Mouse (Mus musculus) forebrain, postnatal 0 days (tissue): ENCODE measurements around the gene Zc3h6. TPM values are rescaled to one million over a fixed set of nuclear protein-coding genes. Genes with fewer than 3 reads are reported as not detected.
"Not testable (repeated sequence)": the region's sequence is repeated elsewhere in the genome, so short reads cannot be mapped to it uniquely, and the experiment has no call there.

ENCODE experiments used
- ATAC-seq: fragments of 200-750 bp; cut with Nextera tagmentation; 2 replicates; pipeline ENCODE4 v1.8.0; 2017; ENCODE audit warnings: mild to moderate bottlenecking, moderate library complexity
- DNase-seq: peaks from one replicate; pipeline ENCODE4 v3.0.0-alpha.2; 2015
- H3K27ac ChIP-seq: fragments of 300-500 bp; sonication (generic); 2 replicates; pipeline ENCODE4 v1.5.1; 2014; ENCODE audit warnings: low read depth, mild to moderate bottlenecking, antibody characterized with exemption, low read length, moderate library complexity, mixed read lengths
- H3K27me3 ChIP-seq: fragments of 300-500 bp; sonication (generic); 2 replicates; pipeline ENCODE4 v1.6.1; 2014; ENCODE audit warnings: mild to moderate bottlenecking, low read length, mixed read lengths; ENCODE audit not compliant: insufficient read depth
- H3K36me3 ChIP-seq: fragments of 300-500 bp; sonication (generic); 2 replicates; pipeline ENCODE4 v1.6.1; 2014; ENCODE audit warnings: mild to moderate bottlenecking, moderate library complexity; ENCODE audit not compliant: insufficient read depth
- H3K4me1 ChIP-seq: fragments of 300-500 bp; sonication (generic); 2 replicates; pipeline ENCODE4 v1.6.1; 2014; ENCODE audit warnings: antibody characterized with exemption; ENCODE audit not compliant: insufficient read depth
- H3K4me2 ChIP-seq: fragments of 300-500 bp; sonication (generic); 2 replicates; pipeline ENCODE4 v1.6.1; 2014; ENCODE audit warnings: low read depth, mild to moderate bottlenecking, moderate library complexity
- H3K4me3 ChIP-seq: fragments of 300-500 bp; sonication (generic); 2 replicates; pipeline ENCODE4 v1.5.1; 2014; ENCODE audit warnings: low read depth, low read length, mixed read lengths
- H3K9ac ChIP-seq: fragments of 300-500 bp; sonication (generic); 2 replicates; pipeline ENCODE4 v1.6.1; 2014; ENCODE audit warnings: mild to moderate bottlenecking
- H3K9me3 ChIP-seq: fragments of 300-500 bp; sonication (generic); 2 replicates; pipeline ENCODE4 v1.6.1; 2016; ENCODE audit warnings: low read length
- CTCF ChIP-seq: sonication (generic); IDR thresholded peaks from 2 replicates; pipeline ENCODE4 v1.5.1; 2016; ENCODE audit warnings: antibody characterized with exemption, control low read depth, low read depth
- WGBS: fragments of 180-500 bp; shearing (Covaris S2); extraction: QIAGEN DNeasy Blood & Tissue Kit; methylation state at CpG from one replicate; pipeline ENCODE4 v1.1.7; 2014; 5-methylcytosine and 5-hydroxymethylcytosine counted together
- polyA plus RNA-seq: library from polyadenylated mRNA; unstranded; fragments of >200 nt; fragmentation: Nextera tagmentation; extraction: Ambion mirVana; gene quantifications from 2 replicates; pipeline ENCODE4 v1.2.1, GENCODE M21; 2015
- total RNA-seq: library from RNA; depleted of rRNA; stranded (reverse); fragments of >200 nt; gene quantifications from 2 replicates; pipeline ENCODE4 v1.2.3, GENCODE M21; 2014

The Zc3h6 gene
- total and polyA plus RNA-seq, 2 experiments from 2014 or later: 5.2 to 13.0 TPM

- no peak for TF ChIP-seq CTCF
- Histone ChIP-seq H3K9ac (no peak overlapping the region), H3K4me1 (0 out of 2 replicates have a peak, but pooled peaks cover 7% of the 10 kb centered on the region), H3K9me3 (no peaks in the 10 kb centered on the region), H3K27me3 (no peaks in the 10 kb centered on the region), H3K4me3 (no peak overlapping the region), H3K4me2 (no peak overlapping the region), H3K36me3 (no peaks in the 10 kb centered on the region), H3K27ac (no peak overlapping the region)
- ATAC-seq: no peak
- DNase-seq: no peak
Observed at GRCm38 (mm10) chr2:128972301-128972700, 5.1 kb downstream of the Zc3h6 start.

- Histone ChIP-seq H3K4me2 (no peak overlapping the region), H3K27me3 (no peaks in the 10 kb centered on the region), H3K27ac (no peak overlapping the region), H3K9me3 (no peaks in the 10 kb centered on the region), H3K4me1 (no peaks in the 10 kb centered on the region), H3K9ac (no peak overlapping the region), H3K4me3 (no peak overlapping the region), H3K36me3 (no peaks in the 10 kb centered on the region)
- 68% methylated on average over 4 of the region's 4 CpGs for WGBS
- no peak for DNase-seq
- no peak for ATAC-seq
- no peak for TF ChIP-seq CTCF
Observed at GRCm38 (mm10) chr2:128975572-128975971, 8.4 kb downstream of the Zc3h6 start.

- Histone ChIP-seq H3K9ac (no peak overlapping the region), H3K4me3 (no peak overlapping the region), H3K4me2 (no peak overlapping the region), H3K4me1 (no peaks in the 10 kb centered on the region), H3K27ac (no peak overlapping the region), H3K27me3 (no peaks in the 10 kb centered on the region), H3K9me3 (no peaks in the 10 kb centered on the region), H3K36me3 (no peaks in the 10 kb centered on the region)
- ATAC-seq: no peak
- 88% methylated on average over 3 of the region's 3 CpGs for WGBS
- no peak for TF ChIP-seq CTCF
- DNase-seq: no peak
Observed at GRCm38 (mm10) chr2:128984746-128985145, 17.5 kb downstream of the Zc3h6 start.

DNA sequence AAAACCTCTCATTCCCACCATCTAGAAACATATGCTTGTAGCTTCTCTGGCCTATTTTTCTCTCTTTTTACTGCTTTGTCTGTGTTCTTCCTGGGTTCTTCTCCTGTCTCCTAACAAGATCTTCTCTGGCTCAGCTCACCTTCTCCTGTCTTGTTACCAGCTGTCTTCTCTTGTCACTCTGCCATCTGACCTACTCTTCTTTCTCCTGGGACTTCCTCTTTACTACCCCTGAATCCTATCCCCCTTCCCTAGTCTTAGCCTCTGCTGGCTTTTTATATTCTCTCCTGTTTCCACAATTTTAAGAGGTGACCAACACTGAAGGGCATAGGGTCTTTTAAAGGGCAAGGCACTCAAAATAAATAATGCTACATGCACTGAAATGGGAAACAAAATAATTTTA, 37.7 kb downstream of the Zc3h6 start:
- no peak overlapping the region for H3K27ac ChIP-seq
- H3K4me2 ChIP-seq: no peak overlapping the region
- ATAC-seq (no peak), DNase-seq (no peak)
- no peaks in the 10 kb centered on the region for H3K27me3 ChIP-seq
- no peak overlapping the region for H3K9ac ChIP-seq
- no peaks in the 10 kb centered on the region for H3K4me1 ChIP-seq
- no peak overlapping the region for H3K4me3 ChIP-seq
- H3K36me3 ChIP-seq: no peaks in the 10 kb centered on the region
- no peaks in the 10 kb centered on the region for H3K9me3 ChIP-seq
- TF ChIP-seq CTCF: no peak

DNA sequence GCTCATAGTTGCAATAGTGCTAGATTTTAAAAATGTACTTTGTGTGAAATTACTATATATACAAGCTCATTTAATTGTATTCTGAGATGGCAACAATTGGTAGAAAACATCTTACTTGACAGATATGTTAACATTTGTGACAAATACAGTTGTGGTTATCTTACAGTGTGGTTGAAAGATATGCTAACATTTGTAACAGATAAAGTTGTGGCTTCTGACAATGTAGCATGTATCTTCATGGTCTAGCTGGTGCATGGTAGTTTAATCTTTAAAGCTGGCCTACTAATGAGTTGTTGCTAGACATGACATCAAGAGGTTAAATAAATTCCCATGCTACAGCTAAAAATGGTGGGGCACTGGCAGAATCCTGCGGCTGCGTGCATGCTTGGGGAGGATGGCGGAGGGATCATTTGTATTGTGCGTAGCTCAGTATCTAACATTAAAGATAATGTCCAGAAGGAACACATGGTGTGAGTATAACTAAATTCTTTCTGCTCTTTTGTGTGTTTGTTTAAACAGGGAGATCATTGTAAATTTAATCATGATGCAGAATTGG, 39.1 kb downstream of the Zc3h6 start:
- TF ChIP-seq CTCF: no peak
- no peak overlapping the region for H3K4me3 ChIP-seq
- DNase-seq: no peak
- H3K4me2 ChIP-seq: no peak overlapping the region
- H3K9ac ChIP-seq: no peak overlapping the region
- H3K27me3 ChIP-seq: no peaks in the 10 kb centered on the region
- no peak overlapping the region for H3K27ac ChIP-seq
- WGBS: 62% methylated on average over 4 of the region's 4 CpGs
- H3K36me3 ChIP-seq: 0 out of 2 replicates have a peak, but pooled peaks cover 2% of the 10 kb centered on the region
- H3K4me1 ChIP-seq: no peaks in the 10 kb centered on the region
- no peaks in the 10 kb centered on the region for H3K9me3 ChIP-seq
- ATAC-seq: no peak

DNA sequence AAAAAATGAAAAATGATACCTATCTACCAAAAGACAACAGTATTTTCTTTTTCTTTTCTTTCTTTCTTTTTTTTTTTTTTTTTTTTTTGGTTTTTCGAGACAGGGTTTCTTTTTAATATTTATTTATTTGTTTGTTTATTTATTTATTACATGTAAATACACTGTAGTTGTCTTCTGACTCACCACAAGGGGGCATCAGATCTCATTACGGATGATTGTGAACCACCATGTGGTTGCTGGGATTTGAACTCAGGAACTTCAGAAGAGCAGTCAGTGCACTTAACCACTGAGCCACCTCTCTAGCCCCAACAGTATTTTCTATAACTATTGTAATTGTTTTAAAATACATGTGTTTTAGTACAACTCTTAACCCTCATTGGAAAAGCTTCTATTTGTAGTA, 41.7 kb downstream of the Zc3h6 start:
- peaks cover 12% of the 10 kb centered on the region; the same call in 1 of the 2 replicates for H3K36me3 ChIP-seq
- not testable (repeated sequence) for ATAC-seq, H3K27me3 ChIP-seq, H3K4me3 ChIP-seq, H3K9me3 ChIP-seq, H3K4me2 ChIP-seq, H3K4me1 ChIP-seq, H3K27ac ChIP-seq, DNase-seq, H3K9ac ChIP-seq
- 85% methylated on average over 2 of the region's 2 CpGs for WGBS
- TF ChIP-seq CTCF: 0 out of 2 replicates have a peak, but pooled peaks have one; percentile 21

GRCm38 (mm10) chr2:129020106-129020505, 52.9 kb downstream of the Zc3h6 start:
- Histone ChIP-seq H3K4me1 (no peaks in the 10 kb centered on the region), H3K4me2 (no peak overlapping the region), H3K27ac (no peak overlapping the region), H3K4me3 (no peak overlapping the region), H3K27me3 (no peaks in the 10 kb centered on the region), H3K9ac (no peak overlapping the region), H3K36me3 (peaks cover 9% of the 10 kb centered on the region), H3K9me3 (no peaks in the 10 kb centered on the region)
- DNase-seq (no peak), ATAC-seq (no peak)
- WGBS: 88% methylated on average over 2 of the region's 2 CpGs
- no peak for TF ChIP-seq CTCF
